Mouse (Mus musculus): ENCODE measurements around the gene Slc35e1. TPM values are rescaled to one million over a fixed set of nuclear protein-coding genes. Genes with fewer than 3 reads are reported as not detected.

Slc35e1 gene
- total RNA-seq (2017) = 25.3 and 30.0 TPM in 2 replicates

GRCm38 (mm10) chr8:72491680-72492621 lies at the start of gene Slc35e1:
Slc35e1 (minus strand) TSS chr8:72492614.
- ATAC-seq (replicated peaks in 1 of 2; ENCODE audit: insufficient read depth in 1 of 2, low FRiP score in 2 of 2, low TSS enrichment in 1 of 2, low read depth in 1 of 2, poor library complexity in 2 of 2, severe bottlenecking in 2 of 2) = peak; percentile 40 to 47

- peak in 1 of 2 experiments; percentile 33; a peak in 2 of 4 replicates for ATAC-seq (replicated peaks in 1 of 2; ENCODE audit: insufficient read depth in 1 of 2, low FRiP score in 2 of 2, low TSS enrichment in 1 of 2, low read depth in 1 of 2, poor library complexity in 2 of 2, severe bottlenecking in 2 of 2)
These were observed 46.8 kb upstream of the Slc35e1 start for GRCm38 (mm10) chr8:72539234-72539633.

- ATAC-seq (replicated peaks in 1 of 2; ENCODE audit: insufficient read depth in 1 of 2, low FRiP score in 2 of 2, low TSS enrichment in 1 of 2, low read depth in 1 of 2, poor library complexity in 2 of 2, severe bottlenecking in 2 of 2) = no peak
These were observed 42.5 kb upstream of the Slc35e1 start for GRCm38 (mm10) chr8:72534888-72535287.

- ATAC-seq (replicated peaks in 1 of 2; ENCODE audit: insufficient read depth in 1 of 2, low FRiP score in 2 of 2, low TSS enrichment in 1 of 2, low read depth in 1 of 2, poor library complexity in 2 of 2, severe bottlenecking in 2 of 2) = no peak
These were observed 39.7 kb upstream of the Slc35e1 start for GRCm38 (mm10) chr8:72532103-72532502.

GRCm38 (mm10) chr8:72521888-72522287 lies 29.5 kb upstream of the Slc35e1 start:
- ATAC-seq (replicated peaks in 1 of 2; ENCODE audit: insufficient read depth in 1 of 2, low FRiP score in 2 of 2, low TSS enrichment in 1 of 2, low read depth in 1 of 2, poor library complexity in 2 of 2, severe bottlenecking in 2 of 2) = no peak

- no peak for ATAC-seq (replicated peaks in 1 of 2; ENCODE audit: insufficient read depth in 1 of 2, low FRiP score in 2 of 2, low TSS enrichment in 1 of 2, low read depth in 1 of 2, poor library complexity in 2 of 2, severe bottlenecking in 2 of 2)
These were observed 25.1 kb upstream of the Slc35e1 start for GRCm38 (mm10) chr8:72517421-72517988.

- no peak for ATAC-seq (replicated peaks in 1 of 2; ENCODE audit: insufficient read depth in 1 of 2, low FRiP score in 2 of 2, low TSS enrichment in 1 of 2, low read depth in 1 of 2, poor library complexity in 2 of 2, severe bottlenecking in 2 of 2)
These were observed 20.7 kb upstream of the Slc35e1 start for GRCm38 (mm10) chr8:72513158-72513557.

GRCm38 (mm10) chr8:72512648-72513047 lies 20.2 kb upstream of the Slc35e1 start:
- ATAC-seq (replicated peaks in 1 of 2; ENCODE audit: insufficient read depth in 1 of 2, low FRiP score in 2 of 2, low TSS enrichment in 1 of 2, low read depth in 1 of 2, poor library complexity in 2 of 2, severe bottlenecking in 2 of 2) = no peak

- 0 out of 4 replicates have a peak, but pooled peaks of 1 of the 2 experiments have one; percentile 5 for ATAC-seq (replicated peaks in 1 of 2; ENCODE audit: insufficient read depth in 1 of 2, low FRiP score in 2 of 2, low TSS enrichment in 1 of 2, low read depth in 1 of 2, poor library complexity in 2 of 2, severe bottlenecking in 2 of 2)
These were observed 15.1 kb upstream of the Slc35e1 start for GRCm38 (mm10) chr8:72507505-72507904.

GRCm38 (mm10) chr8:72504637-72505314 lies 12.4 kb upstream of the Slc35e1 start:
- no peak for ATAC-seq (replicated peaks in 1 of 2; ENCODE audit: insufficient read depth in 1 of 2, low FRiP score in 2 of 2, low TSS enrichment in 1 of 2, low read depth in 1 of 2, poor library complexity in 2 of 2, severe bottlenecking in 2 of 2)

- no peak for ATAC-seq (replicated peaks in 1 of 2; ENCODE audit: insufficient read depth in 1 of 2, low FRiP score in 2 of 2, low TSS enrichment in 1 of 2, low read depth in 1 of 2, poor library complexity in 2 of 2, severe bottlenecking in 2 of 2)
These were observed 11.7 kb upstream of the Slc35e1 start for GRCm38 (mm10) chr8:72504137-72504536.

GRCm38 (mm10) chr8:72500521-72500931 lies 8.1 kb upstream of the Slc35e1 start:
- ATAC-seq (replicated peaks in 1 of 2; ENCODE audit: insufficient read depth in 1 of 2, low FRiP score in 2 of 2, low TSS enrichment in 1 of 2, low read depth in 1 of 2, poor library complexity in 2 of 2, severe bottlenecking in 2 of 2) = no peak

- no peak for ATAC-seq (replicated peaks in 1 of 2; ENCODE audit: insufficient read depth in 1 of 2, low FRiP score in 2 of 2, low TSS enrichment in 1 of 2, low read depth in 1 of 2, poor library complexity in 2 of 2, severe bottlenecking in 2 of 2)
These were observed 7.3 kb upstream of the Slc35e1 start for GRCm38 (mm10) chr8:72499521-72500284.

GRCm38 (mm10) chr8:72498527-72498926 lies 6.1 kb upstream of the Slc35e1 start:
- no peak for ATAC-seq (replicated peaks in 1 of 2; ENCODE audit: insufficient read depth in 1 of 2, low FRiP score in 2 of 2, low TSS enrichment in 1 of 2, low read depth in 1 of 2, poor library complexity in 2 of 2, severe bottlenecking in 2 of 2)

- no peak for ATAC-seq (replicated peaks in 1 of 2; ENCODE audit: insufficient read depth in 1 of 2, low FRiP score in 2 of 2, low TSS enrichment in 1 of 2, low read depth in 1 of 2, poor library complexity in 2 of 2, severe bottlenecking in 2 of 2)
These were observed 5.5 kb upstream of the Slc35e1 start for GRCm38 (mm10) chr8:72497911-72498310.

- no peak for ATAC-seq (replicated peaks in 1 of 2; ENCODE audit: insufficient read depth in 1 of 2, low FRiP score in 2 of 2, low TSS enrichment in 1 of 2, low read depth in 1 of 2, poor library complexity in 2 of 2, severe bottlenecking in 2 of 2)
These were observed 3.8 kb upstream of the Slc35e1 start for GRCm38 (mm10) chr8:72496217-72496616.

- ATAC-seq (replicated peaks in 1 of 2; ENCODE audit: insufficient read depth in 1 of 2, low FRiP score in 2 of 2, low TSS enrichment in 1 of 2, low read depth in 1 of 2, poor library complexity in 2 of 2, severe bottlenecking in 2 of 2) = no peak
These were observed 3.1 kb upstream of the Slc35e1 start for GRCm38 (mm10) chr8:72495411-72496111.

Data from hematopoietic stem cell, adult 5-6 weeks (primary cell).